Mouse (Mus musculus): ENCODE data around the gene Fn3k.

Fn3k gene

GRCm38 (mm10) chr11:121451753-121452635 lies 17.3 kb downstream of the Fn3k start, which contains the start of gene Tbcd:
Gene Tbcd (plus strand): TSS chr11:121451949.
- DNase-seq (ENCODE audit: low spot score) = peak; percentile 88

- no peak for DNase-seq (ENCODE audit: low spot score)
These were observed 23.2 kb downstream of the Fn3k start for GRCm38 (mm10) chr11:121457874-121458273.

- DNase-seq (ENCODE audit: low spot score) = no peak
These were observed 32.7 kb downstream of the Fn3k start for GRCm38 (mm10) chr11:121467408-121467807.

GRCm38 (mm10) chr11:121474831-121475230 lies 40.1 kb downstream of the Fn3k start:
- no peak for DNase-seq (ENCODE audit: low spot score)

- DNase-seq (ENCODE audit: low spot score) = peak; percentile 37
These were observed 41.1 kb downstream of the Fn3k start for GRCm38 (mm10) chr11:121475699-121476415.

GRCm38 (mm10) chr11:121479476-121480203 lies 44.9 kb downstream of the Fn3k start:
- no peak for DNase-seq (ENCODE audit: low spot score)

GRCm38 (mm10) chr11:121481129-121481528 lies 46.4 kb downstream of the Fn3k start:
- DNase-seq (ENCODE audit: low spot score) = no peak

GRCm38 (mm10) chr11:121485882-121486281 lies 51.2 kb downstream of the Fn3k start:
- DNase-seq (ENCODE audit: low spot score) = no peak

- no peak for DNase-seq (ENCODE audit: low spot score)
These were observed 55.9 kb downstream of the Fn3k start for GRCm38 (mm10) chr11:121490651-121491050.
